Mouse (Mus musculus) left cerebral cortex, adult 2 months (tissue): ENCODE measurements at regions not wholly inside any gene's neighbourhood (a gene's known extent, or its start where the extent isn't known, plus 50 kb on each side); places are given as distances from the start of the nearest gene placed in this dataset.

Experiments used
- DNase-seq, 2 experiments: peaks; one replicate each; pipeline ENCODE4 v3.0.0; 2021 to 2022; ENCODE audit warnings: low spot score in 2 of 2, mixed read lengths in 1 of 2; ENCODE audit errors: extremely low spot score in 1 of 2
- H3K27ac ChIP-seq: fragments of 200-600 bp; 2 replicates; pipeline ENCODE4 v1.8.1; 2022
- H3K4me3 ChIP-seq: fragments of 200-600 bp; 2 replicates; pipeline ENCODE4 v1.8.1; 2022
- CTCF ChIP-seq: fragments of 200-600 bp; IDR thresholded peaks from 2 replicates; pipeline ENCODE4 v1.8.1; 2022; ENCODE audit warnings: antibody characterized with exemption, mild to moderate bottlenecking, moderate library complexity
- intact Hi-C: fragments of 180-260 bp; cut with DNase I; formaldehyde crosslinking; loops from one replicate; pipeline ENCODE4 v1.15.1; 2025

DNA sequence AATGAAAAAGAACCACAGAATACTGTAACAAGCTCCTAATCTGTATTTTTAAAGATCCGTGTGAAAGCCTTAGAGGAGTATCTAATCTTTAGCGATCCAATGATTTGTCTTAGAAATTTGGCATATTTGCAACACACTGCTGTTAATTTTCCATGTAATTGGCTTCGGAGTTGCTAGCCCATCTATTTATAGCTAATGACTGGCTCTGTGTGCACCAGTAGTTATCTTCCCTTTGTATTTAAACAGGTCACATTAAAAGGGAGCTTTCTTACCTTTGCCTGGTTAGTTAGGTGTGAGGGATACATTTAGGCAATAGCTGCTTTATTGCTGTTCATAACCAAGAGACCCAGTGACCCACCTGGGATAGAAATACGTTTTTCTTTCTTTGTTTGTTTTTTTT, 256.3 kb upstream of the Mme start:
- H3K4me3 ChIP-seq, result no peak overlapping the region
- no peak for DNase-seq
- no peak overlapping the region for H3K27ac ChIP-seq
- intact Hi-C loops, result no loop called here
- no peak for TF ChIP-seq CTCF

DNA sequence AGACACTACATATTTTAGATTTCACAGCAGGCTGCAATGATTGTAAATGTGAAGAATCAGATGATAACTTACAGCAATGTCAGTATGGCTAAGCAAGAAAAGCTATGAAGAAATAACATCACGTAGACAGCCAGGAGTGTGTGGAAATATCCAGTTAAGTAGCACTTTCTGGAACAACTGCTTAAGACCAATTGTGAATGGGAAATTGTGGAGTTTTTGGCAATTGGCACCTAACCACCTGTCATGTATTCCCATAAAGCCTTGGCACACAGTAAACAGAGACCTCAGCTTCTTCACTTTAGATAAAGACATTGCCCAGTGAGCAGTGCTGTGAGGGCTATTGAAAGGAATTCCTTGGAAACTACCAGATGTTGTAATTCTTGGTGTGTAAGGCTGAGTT, 264.4 kb upstream of the Mme start:
- Histone ChIP-seq H3K27ac (no peak overlapping the region), H3K4me3 (no peak overlapping the region)
- no peak for TF ChIP-seq CTCF
- intact Hi-C loops, result no loop called here
- DNase-seq, result no peak

DNA sequence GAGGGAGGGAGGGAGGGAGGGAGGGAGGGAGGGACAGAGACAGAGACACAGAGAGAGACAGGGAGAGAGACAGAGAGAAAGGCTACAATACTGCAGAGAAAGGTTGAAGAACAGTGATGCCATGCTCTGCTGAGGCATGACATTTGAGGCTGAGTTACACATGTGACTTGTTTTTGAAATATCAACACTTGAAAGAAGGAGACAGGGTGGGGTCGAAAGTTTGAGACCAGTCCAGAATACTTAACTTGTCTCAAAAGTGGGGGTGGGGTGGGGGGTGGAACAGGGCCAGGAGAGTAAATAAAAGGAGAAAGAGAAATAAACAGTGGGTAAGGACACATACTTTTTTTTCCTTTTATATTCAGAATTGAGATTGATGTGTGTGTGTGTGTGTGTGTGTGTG, 278.1 kb upstream of the Mme start:
- Histone ChIP-seq H3K4me3 (no peak overlapping the region), H3K27ac (no peak overlapping the region)
- TF ChIP-seq CTCF, result no peak
- intact Hi-C loops, result no loop called here
- no peak for DNase-seq

DNA sequence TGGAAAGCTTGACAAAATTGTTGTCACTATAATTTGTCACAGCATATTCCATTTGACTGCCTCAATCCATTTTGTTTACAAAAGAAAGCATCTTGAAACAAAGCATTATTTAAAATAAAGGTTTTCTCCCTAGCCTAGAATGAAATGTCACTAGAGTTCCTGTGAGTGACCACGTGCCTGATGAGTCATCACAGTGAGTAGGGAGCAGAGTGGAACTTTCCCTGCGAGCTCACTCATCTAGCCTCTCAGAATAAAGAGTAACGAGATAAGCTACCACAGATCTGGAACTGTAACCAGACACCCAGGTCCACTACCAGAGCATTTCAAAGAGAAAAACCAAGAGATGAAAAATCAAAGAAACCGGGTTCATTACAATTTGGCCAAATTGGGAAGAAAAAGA, 278.7 kb upstream of the Mme start:
- Histone ChIP-seq H3K4me3 (no peak overlapping the region), H3K27ac (no peak overlapping the region)
- DNase-seq, result no peak
- TF ChIP-seq CTCF, result no peak
- intact Hi-C loops, result no loop called here

DNA sequence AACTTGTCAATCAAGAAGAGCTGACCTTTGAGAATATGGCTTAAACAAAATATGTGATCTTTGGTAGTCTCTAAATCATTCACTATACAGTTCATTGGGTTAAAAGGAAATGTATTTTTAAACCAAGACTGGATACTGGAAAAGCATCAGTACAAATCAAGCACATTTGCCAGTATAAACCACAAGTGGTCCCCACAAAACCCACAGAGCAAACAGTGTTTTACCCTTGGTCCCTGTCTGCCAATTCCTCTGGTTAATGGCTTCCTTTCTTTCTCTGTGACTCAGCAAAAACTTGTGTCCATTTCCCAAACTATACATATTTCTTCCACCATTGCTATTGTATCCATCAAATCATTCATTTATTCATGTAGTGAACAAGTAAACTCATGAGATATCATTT, 296.0 kb upstream of the Mme start:
- no peak for TF ChIP-seq CTCF
- DNase-seq, result no peak
- intact Hi-C loops, result no loop called here
- H3K27ac ChIP-seq, result no peak overlapping the region
- no peak overlapping the region for H3K4me3 ChIP-seq

DNA sequence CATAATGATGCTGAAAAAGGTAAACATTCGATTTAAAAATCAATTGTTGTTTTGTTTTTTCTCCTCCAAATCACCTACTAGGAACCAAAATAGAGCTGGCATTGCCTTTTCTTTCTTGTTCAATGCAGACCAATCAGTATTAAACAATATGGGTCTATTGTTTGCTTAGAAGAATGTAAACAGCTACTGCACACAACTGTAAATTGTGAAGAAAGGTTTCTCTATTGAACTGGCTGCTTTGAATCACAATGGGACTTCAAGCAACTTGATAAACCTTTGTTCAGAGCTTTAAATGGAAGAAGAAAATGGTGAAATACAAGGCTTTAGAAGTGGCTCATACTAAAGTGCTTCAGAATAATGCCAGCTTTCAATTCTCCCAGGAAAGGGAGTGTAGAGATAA, 302.7 kb upstream of the Mme start:
- Histone ChIP-seq H3K4me3 (no peak overlapping the region), H3K27ac (no peak overlapping the region)
- intact Hi-C loops, result no loop called here
- no peak for TF ChIP-seq CTCF
- no peak for DNase-seq

DNA sequence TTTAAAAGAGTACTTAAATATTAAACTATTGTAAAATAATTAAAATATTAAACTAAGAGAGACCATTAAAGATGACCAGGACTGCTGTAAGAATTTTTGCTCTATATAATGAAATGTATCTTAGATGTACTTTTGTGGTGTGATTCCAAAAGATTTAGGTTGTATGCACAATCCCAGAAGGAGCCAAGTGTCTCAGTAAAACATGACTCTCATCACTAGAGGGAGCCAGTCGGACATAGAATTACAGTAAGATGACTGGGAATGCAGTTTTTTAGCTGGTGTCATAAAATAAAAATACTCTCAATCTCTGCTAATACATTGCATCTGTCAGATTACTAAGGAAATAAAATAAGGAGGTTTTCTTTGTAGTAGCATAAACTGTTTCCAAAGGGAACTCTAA, 316.9 kb upstream of the Mme start:
- Histone ChIP-seq H3K4me3 (no peak overlapping the region), H3K27ac (no peak overlapping the region)
- intact Hi-C loops, result loop anchor here (2.0 to 10.0 kb wide), 3 partner anchors 370 to 944 kb away; no protein-coding TSS in a partner anchor
- peak in 1 of 2 experiments; percentile 20 for DNase-seq
- TF ChIP-seq CTCF, result peak; percentile 67

DNA sequence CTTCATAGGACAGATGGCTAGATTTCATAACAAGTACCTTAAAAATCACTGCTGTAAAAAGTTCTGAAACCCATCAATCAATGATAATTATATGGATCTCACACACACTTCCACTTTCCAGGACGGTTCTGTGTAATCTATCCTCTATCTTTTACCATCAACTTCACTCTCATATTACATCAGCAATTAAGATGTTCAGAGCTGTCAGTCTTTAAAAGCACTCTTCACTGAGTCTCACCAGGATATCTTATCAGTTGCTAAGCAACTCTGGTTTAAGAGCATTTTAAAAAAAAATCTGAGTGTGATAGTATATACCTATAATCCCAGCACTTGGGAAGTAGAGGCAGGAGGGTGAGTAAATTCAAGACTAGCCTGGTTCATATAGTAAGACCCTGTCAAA, 312.0 kb upstream of the Gpr149 start:
- Histone ChIP-seq H3K4me3 (no peak overlapping the region), H3K27ac (no peak overlapping the region)
- no peak for DNase-seq
- no peak for TF ChIP-seq CTCF
- intact Hi-C loops, result no loop called here

DNA sequence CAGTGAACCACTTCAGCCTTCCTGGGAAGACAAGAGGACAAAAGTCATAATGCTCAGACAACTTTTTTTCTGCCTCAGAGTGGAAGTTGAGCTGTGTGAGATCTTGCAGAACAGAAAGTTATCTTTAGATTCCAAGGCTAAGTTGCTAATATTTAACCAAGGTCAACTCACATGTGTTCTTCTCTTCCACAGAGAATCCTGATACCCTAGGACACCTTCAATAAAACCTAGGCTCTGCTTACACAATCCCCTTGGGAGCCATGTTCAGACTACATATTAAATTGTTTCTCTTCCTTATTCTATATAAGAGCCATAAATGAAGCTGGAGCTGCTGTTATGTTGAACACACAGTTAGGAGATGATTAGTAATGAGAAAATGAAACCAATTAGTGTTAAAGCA, 280.2 kb upstream of the Gpr149 start:
- Histone ChIP-seq H3K4me3 (no peak overlapping the region), H3K27ac (no peak overlapping the region)
- intact Hi-C loops, result no loop called here
- no peak for DNase-seq
- no peak for TF ChIP-seq CTCF

DNA sequence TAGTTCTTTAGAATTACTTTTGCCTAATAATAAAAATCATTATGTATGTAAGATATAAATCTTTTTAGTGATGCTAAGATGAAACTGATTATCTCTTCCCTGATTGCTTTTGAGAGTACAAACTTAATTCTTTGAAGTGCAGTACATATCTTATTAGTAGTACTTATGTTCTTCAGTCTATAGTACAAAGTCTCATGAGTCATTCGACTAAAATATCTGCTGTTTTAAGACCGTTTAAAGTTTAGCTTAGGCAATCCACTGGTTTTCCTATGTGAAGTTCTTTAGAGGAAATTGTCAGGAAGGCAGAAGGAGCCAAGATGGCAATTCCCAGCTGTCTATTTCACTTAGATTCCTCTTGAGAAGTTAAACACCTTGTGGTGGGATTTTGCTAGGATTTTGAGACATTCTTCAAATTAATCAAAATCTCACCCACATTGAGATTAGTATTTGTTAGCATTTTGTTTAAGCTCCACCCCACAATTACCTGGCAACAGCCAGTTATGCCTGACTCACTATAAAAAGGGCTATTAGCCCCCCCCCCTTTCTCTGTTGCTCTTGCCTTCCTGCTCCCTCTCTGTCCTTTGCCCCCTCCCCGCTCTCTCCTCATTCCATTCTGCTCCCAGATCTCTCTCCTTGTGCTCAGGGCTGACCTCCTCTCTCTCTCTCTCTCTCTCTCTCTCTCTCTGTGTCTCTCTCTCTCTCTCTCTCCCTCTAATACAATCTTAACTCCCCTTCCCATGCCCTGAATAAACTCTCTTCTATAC, 277.6 kb upstream of the Gpr149 start:
- no peak overlapping the region for H3K4me3 ChIP-seq
- intact Hi-C loops, result no loop called here
- TF ChIP-seq CTCF, result no peak
- H3K27ac ChIP-seq, result no peak overlapping the region
- DNase-seq, result no peak

DNA sequence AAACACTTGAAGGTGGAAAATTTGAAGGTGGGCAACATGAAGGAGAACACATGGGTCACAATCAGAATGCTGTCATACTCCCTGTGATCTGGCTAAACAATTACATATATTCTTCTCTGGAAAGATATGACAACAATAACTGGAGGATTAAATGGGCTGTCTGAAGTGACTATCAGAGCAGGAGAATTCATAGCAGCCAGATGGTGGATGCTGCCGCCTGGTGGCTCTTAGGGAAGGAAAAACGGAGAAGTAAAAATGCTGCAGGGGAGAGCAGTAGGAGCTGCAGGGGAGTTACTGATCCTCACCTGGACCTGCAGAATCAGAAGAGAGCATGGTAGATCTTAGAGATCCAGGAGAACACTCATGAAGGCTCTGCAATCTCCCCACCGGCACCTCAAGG, 255.8 kb upstream of the Gpr149 start:
- intact Hi-C loops, result loop anchor here (1.0 kb wide), 1 partner anchor 332 kb away; no protein-coding TSS in a partner anchor
- TF ChIP-seq CTCF, result peak; percentile 66
- H3K4me3 ChIP-seq, result no peak overlapping the region
- DNase-seq, result peak; percentile 18
- H3K27ac ChIP-seq, result no peak overlapping the region

DNA sequence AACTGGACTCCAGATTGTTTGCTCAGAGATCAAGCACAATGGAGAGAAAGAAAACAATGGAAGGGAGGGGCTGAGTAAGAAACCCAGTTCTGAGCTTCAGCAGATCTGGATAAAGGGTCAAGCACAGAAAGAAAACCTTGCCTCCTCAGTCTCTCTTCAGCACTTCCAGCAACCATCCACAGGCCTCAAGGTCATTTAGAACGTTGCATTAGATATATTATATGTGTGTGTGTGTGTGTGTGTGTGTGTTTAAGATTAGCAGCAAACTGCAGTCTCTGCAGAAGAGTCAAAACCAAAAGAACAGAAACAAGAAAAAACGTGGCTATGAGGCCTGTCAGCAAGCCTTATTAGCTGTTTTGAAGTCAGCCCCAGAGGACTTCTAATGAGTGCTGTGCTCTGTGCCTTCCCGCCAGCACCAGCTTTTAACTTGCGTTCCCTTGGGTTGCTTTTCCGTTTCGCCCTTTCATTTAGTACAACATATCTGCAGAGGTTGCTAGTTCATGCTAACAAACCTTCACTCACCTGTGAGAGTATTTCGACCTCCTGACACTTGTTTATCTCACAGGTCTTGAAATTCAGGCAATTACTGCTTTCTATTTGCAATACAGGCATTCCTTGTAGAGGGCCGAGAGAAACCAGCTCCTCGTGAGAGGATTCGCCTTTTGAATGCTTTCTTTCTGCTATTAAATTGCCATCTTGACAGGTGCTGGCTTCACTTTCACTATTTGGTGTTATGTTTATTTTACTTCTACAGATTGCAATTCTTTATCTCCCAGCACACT, 230.9 kb upstream of the Gpr149 start:
- no peak for TF ChIP-seq CTCF
- intact Hi-C loops, result no loop called here
- no peak for DNase-seq
- Histone ChIP-seq H3K27ac (no peak overlapping the region), H3K4me3 (no peak overlapping the region)

DNA sequence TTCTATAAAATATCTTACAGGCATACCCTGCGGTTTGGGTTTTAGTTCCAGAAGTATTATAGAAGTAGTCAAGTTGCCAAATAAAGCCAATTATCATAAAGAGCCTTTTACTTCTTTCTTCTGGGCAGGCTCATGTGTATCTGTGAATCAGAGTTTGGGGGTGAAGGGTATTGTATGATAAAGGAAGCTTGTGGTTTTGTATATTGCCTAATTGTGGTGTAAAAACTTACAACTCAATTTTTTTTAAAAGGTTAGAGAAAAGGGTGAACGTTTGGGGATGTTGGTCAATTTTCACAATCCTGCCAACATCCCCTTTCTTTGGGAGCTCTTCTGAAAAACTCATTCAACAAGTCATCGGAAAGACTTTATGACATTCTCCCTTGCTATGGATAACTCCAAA, 219.0 kb upstream of the Gpr149 start:
- TF ChIP-seq CTCF, result no peak
- Histone ChIP-seq H3K27ac (no peak overlapping the region), H3K4me3 (no peak overlapping the region)
- intact Hi-C loops, result no loop called here
- DNase-seq, result no peak
